Mouse (Mus musculus) ovary, postnatal 10 days (tissue): ENCODE measurements around the gene Fmnl2.

Experiments
- DNase-seq: peaks from one replicate; pipeline ENCODE4 v3.0.0; 2022; ENCODE audit warnings: low spot score

Fmnl2 gene

GRCm38 (mm10) chr2:52857611-52858528 lies at the start of gene Fmnl2:
TSS of gene Fmnl2 (plus strand) at chr2:52857860.
- peak; percentile 58 for DNase-seq

DNA sequence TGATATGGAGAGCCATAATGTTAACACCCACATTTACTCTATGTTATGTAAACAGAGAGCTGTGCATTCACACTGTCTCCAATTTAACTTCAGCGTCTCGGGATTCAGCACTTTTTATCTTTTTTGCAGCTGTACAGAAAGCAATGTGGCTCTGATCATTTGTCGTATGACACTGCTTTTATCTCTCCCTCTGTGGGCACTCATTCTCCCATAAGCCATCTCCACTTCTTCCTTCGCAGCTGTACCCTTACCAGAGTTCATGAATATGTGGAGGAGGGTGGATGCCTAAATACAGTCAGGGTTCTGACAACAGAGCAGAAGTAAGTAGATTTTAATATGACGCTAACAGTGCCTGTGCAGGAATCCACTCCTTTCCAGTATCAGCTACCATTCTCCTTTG lies 47.7 kb upstream of the Fmnl2 start:
- DNase-seq: no peak

GRCm38 (mm10) chr2:52811691-52812090 lies 46.0 kb upstream of the Fmnl2 start:
- no peak for DNase-seq

DNA sequence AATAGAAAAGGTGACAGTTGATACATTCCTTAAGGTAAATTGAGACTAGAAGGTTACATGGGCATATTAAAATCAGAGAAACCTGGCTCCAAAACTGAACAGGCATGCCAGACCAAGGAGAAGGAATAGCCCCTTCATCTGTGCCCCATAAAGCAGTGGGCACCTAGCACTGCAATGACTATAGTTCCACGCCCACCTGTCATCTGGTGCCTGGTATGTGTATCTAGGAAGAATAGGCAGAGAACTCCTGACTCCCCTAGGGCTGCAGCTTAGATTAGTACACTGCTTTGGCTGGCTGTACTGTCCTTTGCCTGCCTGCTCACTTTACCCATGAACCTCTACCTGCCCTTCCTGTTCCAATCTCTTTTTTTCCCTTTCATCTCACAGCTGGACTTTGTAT lies 40.3 kb upstream of the Fmnl2 start:
- no peak for DNase-seq

DNA sequence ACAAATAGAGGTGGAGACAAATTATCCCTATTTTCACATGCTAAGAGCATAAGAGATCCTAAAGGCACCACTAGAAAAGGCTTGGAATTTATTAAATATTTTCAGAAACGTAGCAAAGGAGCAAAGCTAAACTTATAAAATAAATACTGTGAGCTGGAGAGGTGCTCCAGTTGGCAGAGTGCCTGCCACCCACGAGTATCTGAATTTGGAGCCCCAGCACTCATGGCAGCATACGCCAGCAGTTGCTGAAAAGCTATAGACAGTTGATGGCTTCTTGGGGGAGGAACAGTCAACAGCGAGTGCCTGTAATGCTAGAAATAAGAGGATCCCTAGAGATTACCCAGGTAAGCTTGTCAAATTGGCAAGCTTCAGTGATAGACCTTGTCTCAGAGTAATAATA lies 38.7 kb upstream of the Fmnl2 start:
- DNase-seq: no peak

DNA sequence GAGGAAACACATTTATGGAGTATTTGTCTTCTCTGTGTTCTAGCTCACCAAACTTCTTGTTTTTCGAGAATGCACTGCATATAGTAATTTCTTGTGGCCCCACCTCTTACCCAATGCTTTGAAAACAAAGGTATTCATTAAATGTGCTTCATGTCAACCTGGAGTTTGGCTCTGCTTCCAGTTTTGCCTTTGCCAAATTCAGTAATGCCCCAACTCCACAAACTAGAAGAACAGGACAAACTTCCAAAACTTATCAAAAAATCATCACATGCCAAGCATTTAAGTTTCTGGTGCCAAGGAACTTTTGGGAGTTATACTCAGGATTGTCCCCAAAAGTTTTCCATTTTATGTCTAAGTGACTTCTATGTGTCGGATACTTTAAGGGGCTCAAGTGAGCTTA lies 35.4 kb upstream of the Fmnl2 start:
- no peak for DNase-seq

GRCm38 (mm10) chr2:52828077-52828476 lies 29.6 kb upstream of the Fmnl2 start:
- DNase-seq: no peak

- DNase-seq: no peak
Observed at GRCm38 (mm10) chr2:52830513-52830912, 27.1 kb upstream of the Fmnl2 start.

GRCm38 (mm10) chr2:52831585-52831984 lies 26.1 kb upstream of the Fmnl2 start:
- DNase-seq: no peak

DNA sequence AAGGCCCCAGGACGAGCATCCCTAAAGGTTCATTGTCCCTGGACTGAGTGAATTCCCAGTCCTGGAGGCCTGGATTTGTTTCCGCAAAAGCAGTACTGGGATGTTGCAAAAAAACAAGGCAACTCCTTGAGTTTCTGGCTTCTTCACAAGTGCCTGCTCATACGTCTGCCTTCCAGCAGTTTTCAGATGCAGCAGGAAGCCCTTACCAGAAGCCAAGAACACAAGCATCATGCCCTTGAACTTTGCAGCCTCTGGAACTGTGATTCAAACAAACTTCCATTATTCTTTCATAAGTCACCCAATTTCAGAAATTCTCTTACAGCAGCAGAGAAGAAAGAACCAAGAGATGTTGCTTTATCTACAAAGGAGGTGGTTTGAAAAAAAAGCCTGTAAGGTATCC lies 21.9 kb upstream of the Fmnl2 start:
- DNase-seq: no peak

DNA sequence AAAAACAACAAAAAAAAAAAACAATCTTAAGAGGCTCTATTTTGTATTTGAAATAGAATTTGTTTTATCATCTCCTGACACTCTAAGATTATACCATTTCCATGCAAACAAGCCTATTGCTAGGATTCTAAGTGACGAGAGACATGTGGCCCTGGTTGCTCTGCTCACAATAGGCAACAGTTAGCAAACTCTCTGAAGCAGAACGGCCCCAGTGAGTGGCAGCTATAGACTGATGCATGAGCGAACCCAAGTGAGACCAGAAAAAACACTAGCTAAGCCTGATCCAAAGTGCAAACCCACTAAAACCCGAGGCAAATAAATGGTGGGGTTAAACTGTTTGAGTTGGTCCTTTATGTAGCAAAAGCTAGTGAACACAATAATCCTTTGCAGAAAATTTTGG lies 18.6 kb upstream of the Fmnl2 start:
- DNase-seq: no peak

GRCm38 (mm10) chr2:52839868-52840267 lies 17.8 kb upstream of the Fmnl2 start:
- no peak for DNase-seq

DNA sequence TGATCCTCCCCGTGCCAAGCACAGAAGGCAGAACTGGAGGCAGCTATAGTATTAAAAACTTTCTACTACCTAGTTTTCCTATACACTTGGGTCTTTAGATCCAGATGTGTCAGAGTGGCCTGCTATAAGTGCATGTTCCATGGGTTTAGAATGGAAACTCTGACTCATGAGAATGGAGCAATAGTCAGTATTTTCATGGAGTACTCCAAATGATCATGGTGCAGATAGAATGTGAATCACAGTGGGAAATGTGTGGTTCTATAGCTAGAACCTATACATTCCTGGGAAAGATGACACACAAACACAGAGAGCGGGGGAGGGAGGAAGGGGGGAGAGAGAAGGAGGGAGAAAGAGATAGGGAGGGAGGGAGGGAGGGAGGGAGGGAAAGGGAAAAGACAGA lies 13.8 kb upstream of the Fmnl2 start:
- no peak for DNase-seq

- no peak for DNase-seq
Observed at GRCm38 (mm10) chr2:52844936-52845752, 12.5 kb upstream of the Fmnl2 start.

- no peak for DNase-seq
Observed at GRCm38 (mm10) chr2:52846506-52846905, 11.2 kb upstream of the Fmnl2 start.

- DNase-seq: no peak
Observed at GRCm38 (mm10) chr2:52849092-52849491, 8.6 kb upstream of the Fmnl2 start.

- peak; percentile 41 for DNase-seq
Observed at GRCm38 (mm10) chr2:52858529-52859465, 1.1 kb downstream of the Fmnl2 start.

DNA sequence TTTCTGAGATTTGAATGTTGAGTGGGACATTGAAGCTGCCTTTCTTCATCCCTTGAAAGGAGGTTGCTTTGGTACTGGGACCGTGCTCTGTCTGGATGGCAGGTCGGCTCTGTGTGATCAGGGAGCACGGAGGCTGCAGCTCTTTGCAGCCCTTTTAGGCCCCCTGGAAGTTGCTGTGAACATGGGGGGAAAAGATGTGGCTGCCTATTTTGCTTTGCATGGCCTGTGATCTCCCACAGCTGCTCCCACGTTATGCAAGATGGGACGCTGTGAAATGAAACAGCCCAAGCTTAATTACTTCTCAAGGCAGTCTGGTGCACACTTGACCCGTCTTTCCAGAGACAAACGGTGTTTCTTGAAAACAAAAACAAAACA lies 1.8 kb downstream of the Fmnl2 start:
- peak; percentile 9 for DNase-seq

GRCm38 (mm10) chr2:52860111-52860775 lies 2.6 kb downstream of the Fmnl2 start:
- no peak for DNase-seq

- no peak for DNase-seq
Observed at GRCm38 (mm10) chr2:52862046-52862759, 4.5 kb downstream of the Fmnl2 start.

DNA sequence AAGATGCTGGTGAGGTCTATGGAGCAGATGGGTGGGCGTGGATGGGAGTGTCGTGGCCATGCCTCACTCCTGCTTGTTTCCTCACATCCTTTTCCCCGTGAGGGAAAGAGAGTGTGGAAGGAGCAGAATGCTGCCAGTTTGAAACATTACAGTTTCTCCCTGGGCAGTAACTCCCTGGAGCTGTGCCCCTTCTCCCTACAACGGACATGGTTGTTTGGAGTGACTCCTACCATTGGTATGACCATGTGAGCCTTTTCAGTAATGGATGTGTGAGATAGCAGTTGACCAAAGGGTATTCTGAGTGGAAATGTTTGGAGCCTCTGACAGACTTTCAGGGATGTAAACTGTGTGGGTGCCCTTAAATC lies 5.1 kb downstream of the Fmnl2 start:
- no peak for DNase-seq
